ENCODE assay signal across 16 mouse cellular contexts in the genomic region with DNA sequence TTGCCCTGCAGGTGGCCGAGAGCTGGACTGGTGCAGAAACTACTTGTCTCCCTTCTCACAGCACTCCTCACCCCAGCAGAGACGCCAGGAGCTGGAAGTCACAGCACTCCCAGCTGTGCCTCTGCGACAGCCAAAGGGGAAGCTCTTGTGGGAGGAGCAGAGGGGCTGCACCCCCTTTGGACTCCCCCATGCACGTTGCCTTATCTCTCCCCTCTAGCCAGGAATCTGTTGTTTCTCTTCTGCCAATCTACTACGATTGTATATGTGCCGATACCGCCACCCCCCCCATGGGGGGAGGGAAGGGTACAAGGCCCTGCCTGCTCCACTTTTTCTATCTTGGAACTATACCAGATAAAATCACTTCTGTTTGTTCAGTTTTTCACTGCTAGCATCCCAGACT.
"Had no signal": no experiment of that assay in that cellular context is flagged by ENCODE, and none has a peak within 500 bp of the region (broad histone marks: within the 10 kb centered on the region; RNA-seq: fewer than 3 reads in every experiment).

No protein-coding gene starts in this region.

- H3K4me1 ChIP-seq: midbrain, embryonic 10.5 days; midbrain, embryonic 13.5 days; midbrain, embryonic 15.5 days; neural tube, embryonic 13.5 days; neural tube, embryonic 15.5 days had no signal

- H3K27me3 ChIP-seq: midbrain, embryonic 13.5 days; midbrain, embryonic 15.5 days; neural tube, embryonic 13.5 days; neural tube, embryonic 15.5 days had no signal

- ATAC-seq: midbrain, embryonic 13.5 days had no signal

- H3K9me3 ChIP-seq: midbrain, embryonic 10.5 days; midbrain, embryonic 13.5 days; midbrain, embryonic 15.5 days; neural tube, embryonic 13.5 days; neural tube, embryonic 15.5 days had no signal

- H3K4me3 ChIP-seq: midbrain, embryonic 10.5 days; midbrain, embryonic 13.5 days; midbrain, embryonic 15.5 days; myocyte; neural tube, embryonic 13.5 days; neural tube, embryonic 15.5 days had no signal

- H3K9ac ChIP-seq: lung, embryonic 14.5 days; midbrain, embryonic 13.5 days; midbrain, embryonic 15.5 days; neural tube, embryonic 13.5 days; neural tube, embryonic 15.5 days had no signal

- H3K27ac ChIP-seq: midbrain, embryonic 10.5 days; midbrain, embryonic 13.5 days; midbrain, embryonic 15.5 days; neural tube, embryonic 13.5 days; neural tube, embryonic 15.5 days had no signal

- H3K4me2 ChIP-seq: lung, embryonic 14.5 days; midbrain, embryonic 13.5 days; midbrain, embryonic 15.5 days; neural tube, embryonic 13.5 days; neural tube, embryonic 15.5 days had no signal

- DNase-seq: lung, adult 18-20 months; lung, embryonic 14.5 days; lung, postnatal 10 days; lung, postnatal 4 days; right cerebral cortex, postnatal 25 days; right cerebral cortex, postnatal 4 days; spleen, adult 18-20 months; thymus, adult 18-20 months; thymus, postnatal 14 days; thymus, postnatal 36 days had no signal
